Mouse (Mus musculus) olfactory bulb, adult 2 months (tissue): ENCODE results near the gene Fsip1.

Experiments used
- CTCF ChIP-seq: fragments of 200-500 bp; IDR thresholded peaks from 2 replicates; pipeline ENCODE4 v1.5.1; 2012; ENCODE audit warnings: low read depth, mild to moderate bottlenecking, low read length, moderate library complexity; ENCODE audit not compliant: insufficient read depth
- POLR2A ChIP-seq: fragments of 200-500 bp; IDR thresholded peaks from 2 replicates; pipeline ENCODE4 v1.6.1; 2012; ENCODE audit warnings: mild to moderate bottlenecking, low read depth, low read length, moderate library complexity; ENCODE audit not compliant: insufficient read depth

DNA sequence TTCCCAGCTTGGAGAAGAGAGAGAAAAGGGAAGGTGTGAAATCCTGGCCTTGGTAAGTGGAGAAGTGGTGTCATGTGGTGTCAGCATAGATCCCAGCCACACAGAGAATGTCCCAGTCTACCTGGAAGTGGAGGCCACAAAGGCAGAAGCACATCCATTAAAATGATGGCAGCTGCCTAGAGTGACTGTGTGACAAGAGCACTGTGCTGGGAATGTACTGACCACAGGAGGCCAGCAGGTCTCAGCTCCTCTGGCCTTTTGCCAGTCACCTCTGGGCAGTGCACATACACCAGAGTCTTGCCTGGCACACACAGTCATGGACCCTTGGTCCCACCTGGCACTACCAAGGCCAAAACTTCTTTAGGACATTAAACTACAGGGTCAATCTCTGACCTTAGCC lies 54.8 kb downstream of the Fsip1 start:
- TF ChIP-seq POLR2A: no peak
- TF ChIP-seq CTCF: no peak
